Mouse (Mus musculus): Measurements from ENCODE around the gene Mcm2. TPM values are rescaled to one million over a fixed set of nuclear protein-coding genes. Genes with fewer than 3 reads are reported as not detected.

Mcm2 gene
- polyA plus RNA-seq, 1 experiment: not detected

GRCm38 (mm10) chr6:88937971-88938663 lies 39.5 kb upstream of the Mcm2 start:
- Histone ChIP-seq H3K4me3 (ENCODE audit: insufficient read depth, low read depth, low read length) (no peak overlapping the region), H3K27ac (ENCODE audit: insufficient read depth, low read depth, low read length) (no peak overlapping the region), H3K4me1 (ENCODE audit: control insufficient read depth, insufficient read depth, low read length) (peaks cover 74% of the 10 kb centered on the region)
- TF ChIP-seq POLR2A (IDR thresholded peaks at IDR 0.05; ENCODE audit: insufficient read depth, low read depth, low read length) (no peak), CTCF (IDR thresholded peaks at IDR 0.05; ENCODE audit: insufficient read depth, low read depth, low read length) (no peak)
- WGBS: 53% methylated on average over 4 of the region's 4 CpGs

DNA sequence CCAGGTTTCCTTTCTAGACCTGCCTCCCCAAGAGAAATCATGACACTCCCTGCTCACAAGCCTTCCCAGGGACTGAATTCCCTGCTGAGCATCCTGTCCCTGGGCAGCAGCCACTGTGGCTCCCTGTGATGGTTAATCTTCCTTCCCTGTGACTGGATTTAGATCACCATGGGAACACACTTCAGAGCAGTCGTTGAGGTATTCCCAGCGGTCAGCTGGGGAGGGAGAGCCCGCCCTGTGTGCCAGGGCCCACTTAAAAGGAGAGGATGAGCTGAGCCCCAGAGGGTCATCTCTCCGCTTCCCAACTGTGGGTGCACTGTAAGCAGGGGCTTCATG lies 38.6 kb upstream of the Mcm2 start:
- Histone ChIP-seq H3K4me1 (ENCODE audit: control insufficient read depth, insufficient read depth, low read length) (peaks cover 73% of the 10 kb centered on the region), H3K4me3 (ENCODE audit: insufficient read depth, low read depth, low read length) (no peak overlapping the region), H3K27ac (ENCODE audit: insufficient read depth, low read depth, low read length) (no peak overlapping the region)
- TF ChIP-seq POLR2A (IDR thresholded peaks at IDR 0.05; ENCODE audit: insufficient read depth, low read depth, low read length) (no peak), CTCF (IDR thresholded peaks at IDR 0.05; ENCODE audit: insufficient read depth, low read depth, low read length) (no peak)
- WGBS: 66% methylated on average over 4 of the region's 4 CpGs

DNA sequence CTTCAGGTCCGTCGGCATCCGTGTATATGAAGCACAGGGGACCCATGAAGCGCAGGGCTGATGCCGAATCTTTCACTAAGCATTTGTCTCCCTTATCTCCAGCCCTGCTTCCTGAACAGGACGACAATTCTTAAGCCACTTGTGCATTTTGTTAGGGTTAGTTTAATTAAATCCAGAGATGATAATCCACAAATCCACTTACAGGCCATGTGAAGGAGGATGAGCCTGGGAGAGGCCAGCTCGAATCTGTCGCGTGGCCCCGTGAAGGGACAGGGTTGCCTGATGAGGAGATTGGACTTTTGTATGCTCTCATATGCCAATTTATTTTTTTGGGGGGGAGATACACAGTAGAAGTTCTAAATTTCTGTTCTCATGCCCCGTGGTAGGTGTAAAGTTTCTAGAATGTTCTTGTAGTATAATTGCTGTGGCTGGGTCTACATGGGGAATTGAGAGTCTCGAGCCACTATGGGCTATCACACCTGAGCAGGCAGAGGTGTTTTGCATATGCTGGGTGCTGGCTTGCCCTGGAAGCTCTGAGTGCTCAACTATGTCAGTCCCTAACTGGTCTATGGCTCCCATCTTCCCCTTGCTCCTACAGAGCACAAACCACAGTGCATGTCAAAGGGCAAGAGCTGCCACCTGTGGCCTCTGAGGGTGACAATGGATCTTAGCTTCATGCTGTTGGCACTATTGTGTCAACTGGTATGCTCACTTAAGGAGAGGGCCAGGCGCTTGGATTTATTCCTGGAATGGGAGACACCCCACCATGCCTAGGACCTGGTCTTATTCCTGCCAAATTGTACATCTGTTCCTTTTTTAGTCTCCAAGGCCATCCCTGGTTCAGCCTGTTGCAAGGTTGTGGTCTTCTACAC lies 38.0 kb upstream of the Mcm2 start:
- Histone ChIP-seq H3K4me1 (ENCODE audit: control insufficient read depth, insufficient read depth, low read length) (peaks cover 75% of the 10 kb centered on the region), H3K27ac (ENCODE audit: insufficient read depth, low read depth, low read length) (no peak overlapping the region), H3K4me3 (ENCODE audit: insufficient read depth, low read depth, low read length) (no peak overlapping the region)
- TF ChIP-seq POLR2A (IDR thresholded peaks at IDR 0.05; ENCODE audit: insufficient read depth, low read depth, low read length) (no peak), CTCF (IDR thresholded peaks at IDR 0.05; ENCODE audit: insufficient read depth, low read depth, low read length) (no peak)
- 87% methylated on average over 13 of the region's 13 CpGs for WGBS

- 33% methylated on average over 4 of the region's 4 CpGs for WGBS
- TF ChIP-seq POLR2A (IDR thresholded peaks at IDR 0.05; ENCODE audit: insufficient read depth, low read depth, low read length) (no peak), CTCF (IDR thresholded peaks at IDR 0.05; ENCODE audit: insufficient read depth, low read depth, low read length) (no peak)
- Histone ChIP-seq H3K27ac (ENCODE audit: insufficient read depth, low read depth, low read length) (no peak overlapping the region), H3K4me1 (ENCODE audit: control insufficient read depth, insufficient read depth, low read length) (peaks cover 76% of the 10 kb centered on the region), H3K4me3 (ENCODE audit: insufficient read depth, low read depth, low read length) (no peak overlapping the region)
Measured at GRCm38 (mm10) chr6:88935735-88936276, 37.2 kb upstream of the Mcm2 start.

GRCm38 (mm10) chr6:88934816-88935215 lies 36.2 kb upstream of the Mcm2 start:
- 20% methylated on average over 4 of the region's 4 CpGs for WGBS
- Histone ChIP-seq H3K27ac (ENCODE audit: insufficient read depth, low read depth, low read length) (no peak overlapping the region), H3K4me3 (ENCODE audit: insufficient read depth, low read depth, low read length) (no peak overlapping the region), H3K4me1 (ENCODE audit: control insufficient read depth, insufficient read depth, low read length) (peaks cover 76% of the 10 kb centered on the region)
- TF ChIP-seq POLR2A (IDR thresholded peaks at IDR 0.05; ENCODE audit: insufficient read depth, low read depth, low read length): no peak
- no peak for TF ChIP-seq CTCF (IDR thresholded peaks at IDR 0.05; ENCODE audit: insufficient read depth, low read depth, low read length)

DNA sequence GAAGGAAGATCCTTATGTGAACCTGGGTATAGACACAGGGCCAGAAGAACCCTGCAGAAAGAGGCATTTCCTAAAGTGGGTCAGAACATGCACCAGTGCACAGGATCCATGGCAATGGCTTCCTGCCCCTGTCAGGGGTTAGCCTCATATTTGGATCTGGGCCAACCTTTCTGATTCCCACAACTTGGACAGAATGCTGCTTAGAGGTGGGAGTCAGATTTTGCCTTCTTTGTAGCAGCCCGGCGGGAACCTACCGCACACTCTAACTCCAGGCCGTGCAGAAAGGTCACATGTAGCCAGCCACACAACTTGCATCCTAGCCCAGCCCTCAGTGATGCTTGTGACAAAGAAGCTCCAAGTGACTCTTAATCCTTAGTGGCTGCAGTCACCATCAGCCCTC lies 35.6 kb upstream of the Mcm2 start:
- peaks cover 75% of the 10 kb centered on the region for H3K4me1 ChIP-seq (ENCODE audit: control insufficient read depth, insufficient read depth, low read length)
- WGBS: 77% methylated on average over 4 of the region's 4 CpGs

DNA sequence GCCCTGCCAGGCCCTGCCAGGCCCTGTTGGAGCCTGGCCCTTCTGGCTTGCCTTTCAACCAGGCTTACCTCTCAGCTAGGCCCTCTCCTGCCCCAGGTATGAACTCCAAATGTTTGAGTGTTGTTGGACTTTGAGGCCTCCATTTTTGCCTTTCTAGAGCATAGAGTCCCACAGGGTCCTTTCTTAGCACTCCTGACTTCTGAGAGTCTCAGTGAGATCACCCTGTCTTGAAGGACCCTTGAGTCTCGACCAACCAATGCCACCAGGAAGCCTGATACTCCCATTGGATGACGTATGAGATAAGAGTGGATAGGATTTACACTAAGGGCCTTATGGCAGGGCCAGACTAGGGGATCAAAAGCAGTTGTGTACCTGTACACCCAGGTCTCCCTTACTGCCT lies 32.9 kb upstream of the Mcm2 start:
- no peak for TF ChIP-seq POLR2A (IDR thresholded peaks at IDR 0.05; ENCODE audit: insufficient read depth, low read depth, low read length)
- TF ChIP-seq CTCF (IDR thresholded peaks at IDR 0.05; ENCODE audit: insufficient read depth, low read depth, low read length): no peak
- H3K4me3 ChIP-seq (ENCODE audit: insufficient read depth, low read depth, low read length): no peak overlapping the region
- peaks cover 76% of the 10 kb centered on the region for H3K4me1 ChIP-seq (ENCODE audit: control insufficient read depth, insufficient read depth, low read length)
- 86% methylated on average over 2 of the region's 2 CpGs for WGBS
- no peak overlapping the region for H3K27ac ChIP-seq (ENCODE audit: insufficient read depth, low read depth, low read length)

More for the DNA sequence above, 35.6 kb upstream of the Mcm2 start:
- no peak overlapping the region for H3K4me3 ChIP-seq (ENCODE audit: insufficient read depth, low read depth, low read length)
- TF ChIP-seq CTCF (IDR thresholded peaks at IDR 0.05; ENCODE audit: insufficient read depth, low read depth, low read length) (no peak), POLR2A (IDR thresholded peaks at IDR 0.05; ENCODE audit: insufficient read depth, low read depth, low read length) (no peak)
- no peak overlapping the region for H3K27ac ChIP-seq (ENCODE audit: insufficient read depth, low read depth, low read length)

GRCm38 (mm10) chr6:88930049-88930448 lies 31.5 kb upstream of the Mcm2 start:
- Histone ChIP-seq H3K4me3 (ENCODE audit: insufficient read depth, low read depth, low read length) (no peak overlapping the region), H3K27ac (ENCODE audit: insufficient read depth, low read depth, low read length) (no peak overlapping the region), H3K4me1 (ENCODE audit: control insufficient read depth, insufficient read depth, low read length) (peaks cover 80% of the 10 kb centered on the region)
- WGBS: 92% methylated on average over 7 of the region's 7 CpGs
- TF ChIP-seq CTCF (IDR thresholded peaks at IDR 0.05; ENCODE audit: insufficient read depth, low read depth, low read length): no peak
- no peak for TF ChIP-seq POLR2A (IDR thresholded peaks at IDR 0.05; ENCODE audit: insufficient read depth, low read depth, low read length)

DNA sequence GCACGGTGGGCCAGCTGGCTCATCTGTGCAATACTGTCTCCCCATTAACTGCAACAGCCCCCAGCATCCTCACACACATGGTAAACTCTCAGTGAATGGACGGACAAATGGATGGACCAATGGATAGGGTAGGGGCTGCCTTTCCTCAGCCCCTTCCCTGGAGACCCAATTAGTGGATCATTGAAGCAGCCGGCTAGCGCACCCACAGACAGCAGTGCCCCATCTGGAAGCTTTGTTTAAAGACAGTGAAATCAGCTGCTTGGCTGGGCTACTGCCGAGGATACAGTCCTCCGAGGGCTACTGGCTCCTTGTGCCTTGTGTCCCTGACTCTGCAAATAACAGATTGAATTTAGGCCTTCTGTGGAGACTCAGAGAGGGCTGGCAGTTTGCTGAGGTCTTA lies 30.9 kb upstream of the Mcm2 start:
- Histone ChIP-seq H3K4me1 (ENCODE audit: control insufficient read depth, insufficient read depth, low read length) (peaks cover 76% of the 10 kb centered on the region), H3K27ac (ENCODE audit: insufficient read depth, low read depth, low read length) (no peak overlapping the region), H3K4me3 (ENCODE audit: insufficient read depth, low read depth, low read length) (no peak overlapping the region)
- TF ChIP-seq POLR2A (IDR thresholded peaks at IDR 0.05; ENCODE audit: insufficient read depth, low read depth, low read length) (no peak), CTCF (IDR thresholded peaks at IDR 0.05; ENCODE audit: insufficient read depth, low read depth, low read length) (no peak)
- WGBS: 73% methylated on average over 6 of the region's 6 CpGs

Data from olfactory bulb, adult 2 months (tissue).